Mouse (Mus musculus): ENCODE results near the gene Uck1.
A peak's percentile ranks its signal among the peaks of the same experiment; 100 is the strongest.
"Not testable (repeated sequence)": the region's sequence is repeated elsewhere in the genome, so short reads cannot be mapped to it uniquely, and the experiment has no call there.

Uck1 gene

DNA sequence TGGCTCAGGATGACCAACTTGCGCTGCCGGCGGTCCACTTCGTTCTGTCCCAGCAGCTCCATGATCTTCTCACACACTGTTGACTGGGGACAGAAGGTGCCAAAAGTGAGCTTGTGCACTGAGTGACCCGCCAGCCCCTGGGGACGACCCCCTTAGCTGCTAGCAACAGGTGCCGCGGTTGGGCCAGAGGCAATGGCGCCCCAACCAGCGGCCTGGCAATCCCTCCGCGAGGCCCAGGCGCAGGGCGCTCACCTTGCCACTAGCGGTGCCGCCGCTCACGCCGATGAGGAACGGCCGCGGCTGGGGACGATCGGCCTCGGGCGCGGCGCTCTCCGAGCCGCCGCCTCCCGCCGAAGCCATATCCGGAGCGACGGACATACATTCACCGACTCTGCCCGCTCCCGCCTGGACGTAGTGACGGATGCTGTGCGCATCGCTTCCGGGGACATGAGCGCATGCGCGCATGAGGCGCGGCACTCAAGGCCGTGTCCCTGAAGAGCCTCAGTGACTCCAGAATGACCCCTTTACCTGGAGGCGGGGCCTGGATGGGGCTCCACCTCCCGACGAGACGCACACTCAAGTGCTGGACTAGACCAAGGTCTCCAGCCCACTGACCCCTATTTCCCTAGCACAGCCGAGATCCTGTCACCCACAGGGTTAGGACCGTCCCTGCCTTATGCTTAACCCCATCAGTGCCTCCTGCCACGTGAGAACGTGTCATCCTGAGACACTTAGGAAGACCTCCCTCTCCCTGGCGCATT lies at the start of gene Uck1:
Gene Uck1 (minus strand): TSS at position 503 of the 761 bp plus-strand sequence.
- peak; percentile 90 for DNase-seq

GRCm38 (mm10) chr2:32308870-32309568 lies 49.1 kb upstream of the Uck1 start:
- no peak for DNase-seq

DNA sequence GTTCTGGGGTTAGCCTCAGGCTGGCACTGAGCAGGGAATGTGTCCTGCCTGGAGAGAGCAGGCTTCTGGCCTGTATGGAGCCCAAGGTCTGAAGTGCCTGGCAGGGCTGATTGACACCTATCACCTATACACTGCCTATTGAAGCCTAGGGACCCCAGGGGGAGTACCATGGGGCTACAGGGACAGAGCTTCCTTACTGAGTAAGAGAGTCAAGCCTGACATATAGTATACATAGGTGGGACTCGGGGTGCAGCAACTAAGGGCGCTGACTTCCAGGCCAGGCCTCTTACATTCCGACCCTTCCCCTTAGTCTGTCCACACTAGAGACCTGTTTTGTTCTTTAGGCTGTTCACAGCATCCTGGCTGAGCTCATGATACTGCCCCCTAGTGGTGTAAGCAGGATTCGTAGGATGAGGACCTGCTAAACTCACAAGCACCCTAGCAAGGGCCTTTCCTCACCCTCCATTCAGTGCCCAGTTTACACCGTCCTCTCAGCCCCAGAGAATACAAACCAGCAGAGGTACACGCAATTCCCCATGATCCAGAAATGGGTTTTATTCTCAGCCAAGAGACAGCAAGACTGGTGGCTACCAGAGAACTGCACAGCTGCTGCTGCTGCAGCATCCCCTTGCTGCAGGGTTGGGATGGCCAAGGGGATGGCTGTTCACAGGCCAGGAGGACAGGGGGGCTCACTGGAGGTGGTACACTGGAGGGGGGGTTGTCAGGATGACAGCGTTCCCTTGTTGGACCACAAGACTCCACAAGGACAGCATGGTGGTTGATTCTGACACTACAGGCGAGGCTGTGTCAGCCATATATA lies 48.2 kb upstream of the Uck1 start:
- peak; percentile 74 for DNase-seq

DNA sequence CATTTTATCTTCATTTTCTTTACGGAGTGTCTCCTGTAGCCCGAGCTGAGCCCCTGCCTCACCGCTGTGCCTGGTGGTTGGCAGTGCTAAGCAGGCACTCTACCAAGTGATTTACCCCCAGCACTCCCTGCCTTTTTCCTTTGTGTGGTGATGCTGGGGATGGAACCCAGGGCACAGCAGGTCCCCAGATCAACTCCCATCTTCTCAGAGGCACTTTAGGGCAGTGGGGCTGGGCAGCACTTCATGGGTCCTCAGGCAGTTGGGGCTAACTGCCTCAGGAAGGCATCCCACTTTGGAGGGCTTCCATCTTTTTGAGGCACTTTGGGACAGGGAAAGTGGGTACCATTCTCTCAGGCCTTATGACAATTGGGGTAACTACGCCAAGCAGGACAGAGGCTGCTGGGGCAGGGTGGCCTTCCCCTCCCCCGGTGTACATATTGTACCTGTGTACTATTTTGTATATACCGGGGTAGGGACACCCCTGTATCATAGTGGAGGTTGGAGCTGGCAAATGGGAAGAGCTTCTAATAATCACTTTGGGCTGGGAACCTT lies 47.4 kb upstream of the Uck1 start:
- DNase-seq: no peak

DNA sequence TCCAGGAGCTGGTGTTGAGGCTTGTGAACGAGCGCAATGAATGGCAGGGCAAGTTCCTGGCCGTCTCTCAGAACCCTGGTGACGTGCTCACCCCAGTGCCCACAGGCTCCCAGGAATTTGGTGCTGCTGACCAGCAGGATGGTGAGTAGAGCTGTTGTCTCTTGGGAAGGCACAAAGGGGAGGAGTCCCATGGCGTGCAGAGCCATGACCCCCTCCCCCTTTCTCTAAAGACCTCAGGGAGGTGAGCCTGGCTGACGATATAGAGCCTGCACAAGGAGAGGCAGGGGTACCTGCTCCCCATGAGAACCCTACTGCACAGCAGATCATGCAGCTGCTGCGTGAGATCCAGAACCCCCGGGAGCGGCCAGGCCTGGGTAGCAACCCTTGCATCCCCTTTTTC lies 46.2 kb upstream of the Uck1 start:
- DNase-seq: no peak

DNA sequence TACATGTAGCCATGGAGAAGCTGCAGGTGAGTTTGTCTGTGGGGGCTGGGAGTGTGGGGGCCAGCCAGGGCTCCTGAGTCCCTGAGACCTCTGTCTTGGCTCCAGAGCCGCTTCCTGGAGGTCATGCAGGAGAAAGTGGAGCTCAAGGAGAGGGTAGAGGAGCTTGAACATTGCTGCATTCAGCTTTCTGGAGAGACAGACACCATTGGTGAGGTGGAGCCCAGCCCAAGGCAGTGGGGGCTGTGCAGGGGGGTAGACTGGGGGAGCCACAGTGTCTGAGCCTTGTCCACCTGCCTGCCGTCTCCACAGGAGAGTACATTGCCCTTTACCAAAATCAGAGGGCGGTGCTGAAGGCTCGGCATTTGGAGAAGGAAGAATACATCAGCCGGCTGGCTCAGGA lies 45.7 kb upstream of the Uck1 start:
- DNase-seq: no peak

DNA sequence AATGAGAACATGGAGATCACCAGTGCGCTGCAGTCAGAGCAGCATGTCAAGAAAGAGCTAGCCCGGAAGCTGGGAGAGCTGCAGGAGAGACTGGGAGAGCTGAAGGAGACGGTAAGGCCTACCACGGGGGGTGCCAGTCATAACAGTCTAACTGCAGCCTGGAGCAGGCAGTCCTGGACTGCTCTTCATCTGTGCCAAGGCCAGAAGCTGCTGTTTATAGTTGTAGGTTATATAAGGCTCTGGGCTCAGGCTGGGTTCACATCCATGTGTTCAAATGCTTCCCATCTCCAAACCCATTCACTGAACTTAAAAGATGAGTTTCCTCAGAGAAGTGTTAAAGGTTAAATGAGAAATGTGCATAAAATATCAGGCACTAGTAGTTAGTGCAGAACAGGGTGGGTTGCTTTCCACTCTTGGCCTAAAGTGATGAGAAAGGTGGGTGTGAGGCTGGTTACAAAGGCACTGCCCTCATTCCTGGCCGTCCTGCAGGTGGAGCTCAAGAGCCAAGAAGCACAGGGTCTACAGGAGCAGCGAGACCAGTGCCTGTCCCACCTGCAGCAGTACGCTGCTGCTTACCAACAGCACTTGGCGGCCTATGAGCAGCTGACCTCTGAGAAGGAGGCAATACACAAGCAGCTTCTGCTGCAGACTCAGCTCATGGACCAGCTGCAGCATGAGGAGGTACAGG lies 44.3 kb upstream of the Uck1 start:
- peak; percentile 89 for DNase-seq

- peak; percentile 52 for DNase-seq
These were observed 43.0 kb upstream of the Uck1 start for GRCm38 (mm10) chr2:32302952-32303351.

DNA sequence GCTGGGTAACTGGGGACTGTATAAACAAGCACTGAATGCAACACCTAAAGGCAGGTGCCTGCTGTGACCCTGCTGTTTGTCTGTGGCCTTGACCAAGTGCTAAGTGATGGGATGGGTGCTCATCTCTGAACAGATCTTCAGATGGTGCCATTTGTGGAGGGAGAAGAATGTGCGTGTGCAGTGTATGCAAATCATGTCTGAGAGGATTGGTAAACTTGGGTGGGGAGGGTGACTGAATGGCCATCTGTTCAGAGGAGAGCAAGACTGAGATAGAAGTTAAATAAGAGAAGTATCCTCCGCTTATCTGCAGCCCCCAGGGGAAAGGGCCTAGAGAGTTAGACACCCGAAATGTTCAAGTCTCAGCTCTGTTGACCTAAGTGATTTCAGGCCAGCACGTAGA lies 39.5 kb upstream of the Uck1 start:
- no peak for DNase-seq

- DNase-seq: not testable (repeated sequence)
These were observed 35.9 kb upstream of the Uck1 start for GRCm38 (mm10) chr2:32295842-32296241.

- no peak for DNase-seq
These were observed 35.3 kb upstream of the Uck1 start for GRCm38 (mm10) chr2:32295285-32295684.

DNA sequence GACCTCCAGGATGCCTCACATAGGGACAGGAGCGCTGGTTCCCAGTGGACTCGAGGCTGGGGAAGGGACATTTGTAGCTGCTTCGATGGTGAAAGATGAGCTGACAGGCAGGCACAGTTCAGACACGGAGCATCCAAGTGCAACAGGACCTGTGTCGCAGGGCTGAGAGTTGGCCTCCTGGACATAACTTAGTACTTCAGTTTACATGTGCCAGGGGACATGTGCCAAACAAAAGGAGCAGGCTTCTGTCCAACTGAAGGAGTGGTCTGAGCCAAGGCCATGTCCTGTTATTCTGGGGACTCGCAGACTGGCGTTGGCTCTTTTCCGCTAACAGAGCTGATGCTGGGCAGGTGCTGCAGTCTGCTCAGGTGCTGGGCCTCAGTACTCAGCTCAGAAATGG lies 34.4 kb upstream of the Uck1 start:
- DNase-seq: no peak

- no peak for DNase-seq
These were observed 29.6 kb upstream of the Uck1 start for GRCm38 (mm10) chr2:32289578-32289977.

DNA sequence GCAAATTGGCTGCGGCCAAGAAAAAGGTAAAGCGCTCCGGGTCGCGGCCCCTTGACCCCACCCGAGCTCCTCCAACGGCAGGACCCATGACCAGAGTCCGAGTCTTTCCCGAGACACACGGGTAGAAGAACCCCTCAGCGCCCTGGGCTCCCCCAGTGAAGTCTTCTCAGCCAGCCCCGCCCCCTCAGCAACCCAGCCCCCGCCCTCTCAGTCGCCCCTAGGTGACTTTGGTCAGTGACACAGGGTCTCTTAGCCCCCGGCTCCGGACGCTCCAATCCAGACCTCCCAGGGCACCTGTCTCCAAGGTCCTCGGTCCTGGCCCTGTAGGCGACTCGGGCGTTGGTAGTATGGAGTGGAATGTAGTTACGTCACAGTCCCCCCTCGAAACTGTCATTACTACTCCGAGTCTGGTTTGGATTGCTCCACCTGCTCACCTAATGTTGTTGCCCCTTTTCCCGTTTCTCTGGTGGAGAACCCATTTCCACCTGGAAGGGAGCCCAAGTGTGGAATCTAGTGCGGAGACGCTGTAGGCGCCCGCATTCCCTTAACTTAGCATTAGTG lies 28.5 kb upstream of the Uck1 start:
- DNase-seq: no peak

DNA sequence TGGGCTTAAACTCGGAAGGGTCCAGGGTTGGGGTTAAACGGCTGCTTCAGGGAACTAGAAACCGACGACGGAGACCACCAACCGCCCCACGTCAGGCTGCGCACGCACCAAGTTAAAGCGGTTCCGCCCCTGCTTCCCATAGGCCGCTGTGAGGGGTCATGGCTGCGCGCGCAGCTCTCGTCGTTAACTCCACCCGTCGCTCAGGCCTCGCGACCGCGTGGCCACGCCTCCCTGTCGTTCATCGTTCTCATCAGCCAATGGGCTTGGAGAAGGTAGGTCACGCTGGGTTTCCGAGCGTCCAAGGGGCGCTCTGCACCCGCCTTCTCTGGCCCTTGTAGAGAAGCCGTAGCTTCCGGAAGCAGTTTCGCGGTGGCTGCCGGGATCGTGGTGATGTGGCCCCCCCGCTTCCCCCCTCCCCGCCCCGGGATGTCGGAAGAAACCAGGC lies 28.0 kb upstream of the Uck1 start, which contains the start of gene Swi5:
Gene Swi5 (minus strand): TSS at position 153 of the 445 bp plus-strand sequence.
- peak; percentile 100 for DNase-seq

- DNase-seq: no peak
These were observed 27.4 kb upstream of the Uck1 start, which contains the start of gene Golga2 for GRCm38 (mm10) chr2:32287334-32287840. Golga2 (plus strand) TSS chr2:32287384.

DNA sequence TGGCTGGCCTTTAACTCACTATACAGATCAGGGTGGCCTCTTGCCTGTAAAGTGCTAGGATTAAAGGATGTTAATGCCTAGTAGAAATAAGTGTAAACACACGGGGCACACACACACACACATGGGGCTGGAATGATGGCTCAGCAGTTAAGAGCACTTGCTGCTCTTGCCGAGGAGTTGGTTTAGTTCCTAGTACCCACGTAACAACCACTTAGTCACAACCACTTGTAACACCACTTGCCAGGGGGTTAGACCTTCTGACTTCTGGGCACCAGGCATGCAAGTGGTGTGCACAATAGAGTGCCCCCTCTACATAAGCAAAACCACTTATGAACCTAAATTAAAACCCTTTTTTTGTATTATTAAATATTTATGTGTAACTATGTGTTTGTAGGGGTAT lies 24.0 kb upstream of the Uck1 start:
- no peak for DNase-seq

GRCm38 (mm10) chr2:32282727-32283126 lies 22.8 kb upstream of the Uck1 start:
- DNase-seq: peak; percentile 70

DNA sequence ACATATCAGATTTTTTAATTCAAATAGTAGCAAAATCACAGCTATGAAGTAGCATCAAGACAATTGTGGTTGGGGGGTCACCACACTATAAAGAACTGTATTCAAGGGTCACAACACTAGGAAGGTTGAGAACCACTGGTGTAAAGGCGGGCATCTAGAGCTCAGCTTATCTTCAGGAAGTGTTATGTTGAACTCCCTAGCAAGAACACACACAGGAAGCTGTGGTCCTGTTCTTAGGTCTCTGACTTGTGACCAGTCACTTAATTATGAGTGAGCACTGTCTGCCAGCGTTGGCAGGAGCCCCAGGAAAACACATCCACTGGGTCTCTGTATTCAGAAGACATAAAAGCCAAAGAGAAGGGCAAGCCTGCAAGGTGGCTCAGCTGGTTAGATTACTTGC lies 22.3 kb upstream of the Uck1 start:
- no peak for DNase-seq

- no peak for DNase-seq
These were observed 15.9 kb upstream of the Uck1 start for GRCm38 (mm10) chr2:32275823-32276222.

DNA sequence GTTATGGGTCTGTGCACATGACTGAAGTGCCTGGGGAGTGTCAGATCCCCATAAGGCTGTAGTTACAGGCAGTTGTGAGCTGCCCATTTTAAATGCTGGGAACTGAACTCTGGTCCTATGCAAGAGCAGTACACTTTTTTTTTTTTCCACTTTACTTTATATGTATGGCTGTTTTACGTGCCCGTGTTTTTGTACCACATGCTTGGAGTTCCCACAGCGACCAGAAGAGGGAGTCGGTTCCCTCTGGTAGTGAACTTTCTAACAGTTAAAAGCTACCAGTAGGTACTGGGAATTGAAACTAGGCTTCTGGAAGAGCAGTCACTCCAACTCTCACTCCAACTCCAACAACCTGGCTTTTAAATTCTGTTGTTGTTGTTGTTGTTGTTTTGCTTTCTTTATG lies 676 bp upstream of the Uck1 start:
- peak; percentile 88 for DNase-seq

Data from thymus, postnatal 4 days (tissue).